Mouse (Mus musculus) liver, embryonic 14.5 days (tissue): ENCODE measurements at regions not wholly inside any gene's neighbourhood (a gene's known extent, or its start where the extent isn't known, plus 50 kb on each side); places are given as distances from the start of the nearest gene placed in this dataset.

ENCODE experiments used
- CTCF ChIP-seq: IDR thresholded peaks from 2 replicates; pipeline ENCODE4 v1.5.1; 2016; ENCODE audit warnings: antibody characterized with exemption, low read depth, control low read depth
- EP300 ChIP-seq: IDR thresholded peaks from 2 replicates; pipeline ENCODE4 v1.6.1; 2016; ENCODE audit warnings: antibody characterized with exemption, low read depth

GRCm38 (mm10) chr9:85407592-85407991 lies 80.4 kb upstream of the Tent5a start:
- no peak for TF ChIP-seq CTCF
- TF ChIP-seq EP300: no peak
